Mouse (Mus musculus): ENCODE results near the gene Fbxo28. TPM values are rescaled to one million over a fixed set of nuclear protein-coding genes. Genes with fewer than 3 reads are reported as not detected.

Gene Fbxo28
- polyA plus RNA-seq (2015; fragmentation: Nextera tagmentation; extraction: Ambion mirVana): 21.1 and 24.8 TPM in 2 replicates

GRCm38 (mm10) chr1:182340821-182341781 lies at the start of gene Fbxo28:
Gene Fbxo28 (minus strand): TSS chr1:182341629.
- Histone ChIP-seq H3K4me1 (ENCODE audit: control insufficient read depth, insufficient read depth, low read length) (peaks cover 32% of the 10 kb centered on the region), H3K36me3 (ENCODE audit: control insufficient read depth, insufficient read depth, low read length) (no peaks in the 10 kb centered on the region), H3K4me2 (ENCODE audit: low read length) (peak within 1 kb of the TSS; percentile 85), H3K4me3 (ENCODE audit: low read depth, low read length) (peak within 1 kb of the TSS; percentile 98), H3K27ac (ENCODE audit: low read length) (peak within 1 kb of the TSS; percentile 89), H3K27me3 (ENCODE audit: control insufficient read depth, insufficient read depth, low read depth, low read length) (no peaks in the 10 kb centered on the region), H3K9ac (ENCODE audit: low read depth, low read length) (peak within 1 kb of the TSS; percentile 95), H3K9me3 (replicated peaks; ENCODE audit: control insufficient read depth, low read length, poor library complexity, severe bottlenecking) (no peaks in the 10 kb centered on the region)
- under 1% methylated on average over 79 of the region's 93 CpGs for WGBS
- ATAC-seq: peak; percentile 97

- Histone ChIP-seq H3K4me1 (ENCODE audit: control insufficient read depth, insufficient read depth, low read length) (no peaks in the 10 kb centered on the region), H3K36me3 (ENCODE audit: control insufficient read depth, insufficient read depth, low read length) (no peaks in the 10 kb centered on the region), H3K4me3 (ENCODE audit: low read depth, low read length) (no peak overlapping the region), H3K9me3 (replicated peaks; ENCODE audit: control insufficient read depth, low read length, poor library complexity, severe bottlenecking) (no peaks in the 10 kb centered on the region), H3K9ac (ENCODE audit: low read depth, low read length) (no peak overlapping the region), H3K27me3 (ENCODE audit: control insufficient read depth, insufficient read depth, low read depth, low read length) (no peaks in the 10 kb centered on the region), H3K4me2 (ENCODE audit: low read length) (no peak overlapping the region), H3K27ac (ENCODE audit: low read length) (no peak overlapping the region)
- WGBS: 46% methylated on average over 4 of the region's 4 CpGs
- no peak for ATAC-seq
Observed at GRCm38 (mm10) chr1:182388729-182389128, 47.3 kb upstream of the Fbxo28 start.

- H3K9me3 ChIP-seq (replicated peaks; ENCODE audit: control insufficient read depth, low read length, poor library complexity, severe bottlenecking): no peaks in the 10 kb centered on the region
- 94% methylated on average over 8 of the region's 8 CpGs for WGBS
- H3K4me2 ChIP-seq (ENCODE audit: low read length): no peak overlapping the region
- H3K27me3 ChIP-seq (ENCODE audit: control insufficient read depth, insufficient read depth, low read depth, low read length): no peaks in the 10 kb centered on the region
- H3K36me3 ChIP-seq (ENCODE audit: control insufficient read depth, insufficient read depth, low read length): no peaks in the 10 kb centered on the region
- H3K4me1 ChIP-seq (ENCODE audit: control insufficient read depth, insufficient read depth, low read length): no peaks in the 10 kb centered on the region
- no peak overlapping the region for H3K4me3 ChIP-seq (ENCODE audit: low read depth, low read length)
- H3K27ac ChIP-seq (ENCODE audit: low read length): no peak overlapping the region
- no peak for ATAC-seq
- H3K9ac ChIP-seq (ENCODE audit: low read depth, low read length): no peak overlapping the region
Observed at GRCm38 (mm10) chr1:182386449-182386848, 45.0 kb upstream of the Fbxo28 start.

- Histone ChIP-seq H3K4me1 (ENCODE audit: control insufficient read depth, insufficient read depth, low read length) (no peaks in the 10 kb centered on the region), H3K9me3 (replicated peaks; ENCODE audit: control insufficient read depth, low read length, poor library complexity, severe bottlenecking) (no peaks in the 10 kb centered on the region), H3K9ac (ENCODE audit: low read depth, low read length) (no peak overlapping the region), H3K27me3 (ENCODE audit: control insufficient read depth, insufficient read depth, low read depth, low read length) (no peaks in the 10 kb centered on the region), H3K36me3 (ENCODE audit: control insufficient read depth, insufficient read depth, low read length) (no peaks in the 10 kb centered on the region), H3K4me3 (ENCODE audit: low read depth, low read length) (no peak overlapping the region), H3K4me2 (ENCODE audit: low read length) (no peak overlapping the region), H3K27ac (ENCODE audit: low read length) (no peak overlapping the region)
- no peak for ATAC-seq
- WGBS: 17% methylated on average over 9 of the region's 9 CpGs
Observed at GRCm38 (mm10) chr1:182383096-182383495, 41.7 kb upstream of the Fbxo28 start.

- no peak overlapping the region for H3K4me2 ChIP-seq (ENCODE audit: low read length)
- H3K36me3 ChIP-seq (ENCODE audit: control insufficient read depth, insufficient read depth, low read length): no peaks in the 10 kb centered on the region
- no peaks in the 10 kb centered on the region for H3K9me3 ChIP-seq (replicated peaks; ENCODE audit: control insufficient read depth, low read length, poor library complexity, severe bottlenecking)
- no peak for ATAC-seq
- H3K27ac ChIP-seq (ENCODE audit: low read length): no peak overlapping the region
- H3K4me3 ChIP-seq (ENCODE audit: low read depth, low read length): no peak overlapping the region
- H3K4me1 ChIP-seq (ENCODE audit: control insufficient read depth, insufficient read depth, low read length): no peaks in the 10 kb centered on the region
- WGBS: 81% methylated on average over 3 of the region's 3 CpGs
- no peaks in the 10 kb centered on the region for H3K27me3 ChIP-seq (ENCODE audit: control insufficient read depth, insufficient read depth, low read depth, low read length)
- H3K9ac ChIP-seq (ENCODE audit: low read depth, low read length): no peak overlapping the region
Observed at GRCm38 (mm10) chr1:182381327-182381726, 39.9 kb upstream of the Fbxo28 start.

GRCm38 (mm10) chr1:182380683-182381082 lies 39.3 kb upstream of the Fbxo28 start:
- Histone ChIP-seq H3K27me3 (ENCODE audit: control insufficient read depth, insufficient read depth, low read depth, low read length) (no peaks in the 10 kb centered on the region), H3K4me1 (ENCODE audit: control insufficient read depth, insufficient read depth, low read length) (no peaks in the 10 kb centered on the region), H3K9ac (ENCODE audit: low read depth, low read length) (no peak overlapping the region), H3K4me2 (ENCODE audit: low read length) (no peak overlapping the region), H3K9me3 (replicated peaks; ENCODE audit: control insufficient read depth, low read length, poor library complexity, severe bottlenecking) (no peaks in the 10 kb centered on the region), H3K36me3 (ENCODE audit: control insufficient read depth, insufficient read depth, low read length) (no peaks in the 10 kb centered on the region), H3K27ac (ENCODE audit: low read length) (no peak overlapping the region), H3K4me3 (ENCODE audit: low read depth, low read length) (no peak overlapping the region)
- 91% methylated on average over 7 of the region's 7 CpGs for WGBS
- ATAC-seq: no peak

GRCm38 (mm10) chr1:182378876-182379275 lies 37.4 kb upstream of the Fbxo28 start:
- no peaks in the 10 kb centered on the region for H3K27me3 ChIP-seq (ENCODE audit: control insufficient read depth, insufficient read depth, low read depth, low read length)
- H3K27ac ChIP-seq (ENCODE audit: low read length): no peak overlapping the region
- H3K4me3 ChIP-seq (ENCODE audit: low read depth, low read length): no peak overlapping the region
- H3K4me2 ChIP-seq (ENCODE audit: low read length): no peak overlapping the region
- ATAC-seq: no peak
- no peak overlapping the region for H3K9ac ChIP-seq (ENCODE audit: low read depth, low read length)
- H3K36me3 ChIP-seq (ENCODE audit: control insufficient read depth, insufficient read depth, low read length): no peaks in the 10 kb centered on the region
- H3K9me3 ChIP-seq (replicated peaks; ENCODE audit: control insufficient read depth, low read length, poor library complexity, severe bottlenecking): no peaks in the 10 kb centered on the region
- 87% methylated on average over 7 of the region's 7 CpGs for WGBS
- H3K4me1 ChIP-seq (ENCODE audit: control insufficient read depth, insufficient read depth, low read length): no peaks in the 10 kb centered on the region

- no peak for ATAC-seq
Observed at GRCm38 (mm10) chr1:182378205-182378835, 36.9 kb upstream of the Fbxo28 start.

GRCm38 (mm10) chr1:182377519-182377918 lies 36.1 kb upstream of the Fbxo28 start:
- Histone ChIP-seq H3K4me3 (ENCODE audit: low read depth, low read length) (no peak overlapping the region), H3K27ac (ENCODE audit: low read length) (no peak overlapping the region), H3K27me3 (ENCODE audit: control insufficient read depth, insufficient read depth, low read depth, low read length) (no peaks in the 10 kb centered on the region), H3K4me2 (ENCODE audit: low read length) (no peak overlapping the region), H3K36me3 (ENCODE audit: control insufficient read depth, insufficient read depth, low read length) (no peaks in the 10 kb centered on the region), H3K4me1 (ENCODE audit: control insufficient read depth, insufficient read depth, low read length) (no peaks in the 10 kb centered on the region), H3K9ac (ENCODE audit: low read depth, low read length) (no peak overlapping the region), H3K9me3 (replicated peaks; ENCODE audit: control insufficient read depth, low read length, poor library complexity, severe bottlenecking) (no peaks in the 10 kb centered on the region)
- ATAC-seq: no peak
- 83% methylated on average over 6 of the region's 6 CpGs for WGBS

More at GRCm38 (mm10) chr1:182378205-182378835, 36.9 kb upstream of the Fbxo28 start:
- no peaks in the 10 kb centered on the region for H3K36me3 ChIP-seq (ENCODE audit: control insufficient read depth, insufficient read depth, low read length)
- no peak overlapping the region for H3K9ac ChIP-seq (ENCODE audit: low read depth, low read length)
- WGBS: 90% methylated on average over 11 of the region's 11 CpGs
- H3K4me3 ChIP-seq (ENCODE audit: low read depth, low read length): no peak overlapping the region
- H3K27ac ChIP-seq (ENCODE audit: low read length): no peak overlapping the region
- no peaks in the 10 kb centered on the region for H3K27me3 ChIP-seq (ENCODE audit: control insufficient read depth, insufficient read depth, low read depth, low read length)
- no peaks in the 10 kb centered on the region for H3K4me1 ChIP-seq (ENCODE audit: control insufficient read depth, insufficient read depth, low read length)
- no peaks in the 10 kb centered on the region for H3K9me3 ChIP-seq (replicated peaks; ENCODE audit: control insufficient read depth, low read length, poor library complexity, severe bottlenecking)
- H3K4me2 ChIP-seq (ENCODE audit: low read length): no peak overlapping the region

Measured in midbrain, embryonic 16.5 days (tissue).